8 mouse cellular contexts compared by ENCODE assay signal in genomic region chr2:49358839-49359520, GRCm38 (mm10).
A peak's percentile ranks its signal among the peaks of the same experiment; 100 is the strongest.
DNase-seq lines count a peak whose midpoint lies in the region; ATAC-seq and TF ChIP-seq lines count a peak whose summit lies in the region.

No protein-coding gene starts in this region.

- H3K27ac ChIP-seq in kidney, embryonic 14.5 days (ENCODE audit: low read depth, low read length) = no peak overlapping the region

- H3K9ac ChIP-seq in kidney, embryonic 14.5 days (ENCODE audit: low read depth, low read length) = no peak overlapping the region

- no peak overlapping the region for H3K4me3 ChIP-seq in kidney, embryonic 14.5 days (ENCODE audit: low read length)

- DNase-seq in heart, adult 8-10 months (ENCODE audit: low spot score) = peak; percentile 47
- DNase-seq in heart, postnatal 25 days (ENCODE audit: low spot score) = no peak
- peak; percentile 52 for DNase-seq in brain, embryonic 14.5 days (ENCODE audit: low read depth)
- peak; percentile 75 for DNase-seq in lung, postnatal 36 days
- DNase-seq in thymus, postnatal 14 days = peak; percentile 20

- ATAC-seq in CD4-positive, CD25-positive, alpha-beta regulatory T cell, adult 4 months = peak; percentile 79
- peak; percentile 51 for ATAC-seq in frontal cortex, adult (ENCODE audit: low TSS enrichment)
- peak; percentile 63; the same call in 1 of the 2 replicates for ATAC-seq in kidney, embryonic 14.5 days (ENCODE audit: low FRiP score, low TSS enrichment)

- no peak for TF ChIP-seq POLR2A in brain, embryonic 14.5 days (IDR thresholded peaks at IDR 0.05; ENCODE audit: borderline replicate concordance, extremely low read depth, insufficient read depth, insufficient read length, poor library complexity, severe bottlenecking)

- H3K36me3 ChIP-seq in kidney, embryonic 14.5 days (ENCODE audit: control insufficient read depth, insufficient read depth, low read length) = no peaks in the 10 kb centered on the region

- H3K4me1 ChIP-seq in kidney, embryonic 14.5 days (ENCODE audit: control insufficient read depth, insufficient read depth, low read length) = no peaks in the 10 kb centered on the region

- TF ChIP-seq CTCF in brain, embryonic 14.5 days (IDR thresholded peaks at IDR 0.05; ENCODE audit: borderline replicate concordance, extremely low read depth, insufficient read depth, insufficient read length) = peak; percentile 52; the same call in 1 of the 2 replicates

- H3K4me2 ChIP-seq in kidney, embryonic 14.5 days (replicated peaks; ENCODE audit: low read depth, low read length) = no peak overlapping the region

- H3K9me3 ChIP-seq in kidney, embryonic 14.5 days (ENCODE audit: control insufficient read depth, low read length) = no peaks in the 10 kb centered on the region

- intact Hi-C loops in heart, postnatal 25 days (cut with DNase I) = loop anchor here (2.0 to 10.0 kb wide), 4 partner anchors 68 to 376 kb away; no protein-coding TSS in a partner anchor

- no peaks in the 10 kb centered on the region for H3K27me3 ChIP-seq in kidney, embryonic 14.5 days (ENCODE audit: control insufficient read depth, insufficient read depth, low read length)

- WGBS in kidney, embryonic 14.5 days = 63% methylated on average over 4 of the region's 4 CpGs
